Mouse (Mus musculus): ENCODE measurements at regions not wholly inside any gene's neighbourhood (a gene's known extent, or its start where the extent isn't known, plus 50 kb on each side); places are given as distances from the start of the nearest gene placed in this dataset.
A peak's percentile ranks its signal among the peaks of the same experiment; 100 is the strongest.

- Histone ChIP-seq H3K27me3 (replicated peaks) (peaks cover 18% of the 10 kb centered on the region), H3K9me3 (no peaks in the 10 kb centered on the region), H3K36me3 (replicated peaks; ENCODE audit: low read length) (no peaks in the 10 kb centered on the region), H3K4me3 (replicated peaks) (no peak overlapping the region), H3K4me1 (peaks cover 10% of the 10 kb centered on the region; the same call in 1 of the 2 replicates)
- no peak for TF ChIP-seq FLI1 (IDR thresholded peaks at IDR 0.05; ENCODE audit: low read length)
- TF ChIP-seq GATA1 (IDR thresholded peaks at IDR 0.05; ENCODE audit: borderline replicate concordance, low read length) = no peak
Measured at GRCm38 (mm10) chr17:15311822-15312221, 64.8 kb downstream of the Dll1 start.

GRCm38 (mm10) chr17:15310465-15310864, 66.2 kb downstream of the Dll1 start:
- TF ChIP-seq FLI1 (IDR thresholded peaks at IDR 0.05; ENCODE audit: low read length) (no peak), GATA1 (IDR thresholded peaks at IDR 0.05; ENCODE audit: borderline replicate concordance, low read length) (no peak)
- Histone ChIP-seq H3K9me3 (no peaks in the 10 kb centered on the region), H3K27me3 (replicated peaks) (peaks cover 18% of the 10 kb centered on the region), H3K36me3 (replicated peaks; ENCODE audit: low read length) (no peaks in the 10 kb centered on the region), H3K4me1 (no peaks in the 10 kb centered on the region), H3K4me3 (replicated peaks) (no peak overlapping the region)

- Histone ChIP-seq H3K4me3 (replicated peaks) (no peak overlapping the region), H3K9me3 (no peaks in the 10 kb centered on the region), H3K36me3 (replicated peaks; ENCODE audit: low read length) (no peaks in the 10 kb centered on the region), H3K4me1 (no peaks in the 10 kb centered on the region), H3K27me3 (replicated peaks) (peaks cover 18% of the 10 kb centered on the region)
- TF ChIP-seq FLI1 (IDR thresholded peaks at IDR 0.05; ENCODE audit: low read length) (no peak), GATA1 (IDR thresholded peaks at IDR 0.05; ENCODE audit: borderline replicate concordance, low read length) (no peak)
Measured at GRCm38 (mm10) chr17:15302110-15302509, 74.6 kb downstream of the Dll1 start.

GRCm38 (mm10) chr17:15299743-15300371, 76.8 kb downstream of the Dll1 start:
- peaks cover 21% of the 10 kb centered on the region for H3K27me3 ChIP-seq (replicated peaks)
- H3K4me3 ChIP-seq (replicated peaks) = peak overlapping the region; percentile 2
- TF ChIP-seq FLI1 (IDR thresholded peaks at IDR 0.05; ENCODE audit: low read length) (no peak), GATA1 (IDR thresholded peaks at IDR 0.05; ENCODE audit: borderline replicate concordance, low read length) (no peak)
- H3K4me1 ChIP-seq = no peaks in the 10 kb centered on the region
- H3K36me3 ChIP-seq (replicated peaks; ENCODE audit: low read length) = no peaks in the 10 kb centered on the region
- H3K9me3 ChIP-seq = no peaks in the 10 kb centered on the region

- H3K9me3 ChIP-seq = no peaks in the 10 kb centered on the region
- H3K27me3 ChIP-seq (replicated peaks) = peaks cover 19% of the 10 kb centered on the region
- peaks cover 14% of the 10 kb centered on the region for H3K4me1 ChIP-seq
- H3K4me3 ChIP-seq (replicated peaks) = no peak overlapping the region
- H3K36me3 ChIP-seq (replicated peaks; ENCODE audit: low read length) = no peaks in the 10 kb centered on the region
- TF ChIP-seq FLI1 (IDR thresholded peaks at IDR 0.05; ENCODE audit: low read length) (no peak), GATA1 (IDR thresholded peaks at IDR 0.05; ENCODE audit: borderline replicate concordance, low read length) (no peak)
Measured at GRCm38 (mm10) chr17:15294165-15294585, 82.5 kb downstream of the Dll1 start.

- no peak for TF ChIP-seq GATA1 (IDR thresholded peaks at IDR 0.05; ENCODE audit: borderline replicate concordance, low read length)
- no peak for TF ChIP-seq FLI1 (IDR thresholded peaks at IDR 0.05; ENCODE audit: low read length)
- no peaks in the 10 kb centered on the region for H3K36me3 ChIP-seq (replicated peaks; ENCODE audit: low read length)
- no peak overlapping the region for H3K4me3 ChIP-seq (replicated peaks)
- H3K9me3 ChIP-seq = no peaks in the 10 kb centered on the region
- H3K27me3 ChIP-seq (replicated peaks) = peaks cover 17% of the 10 kb centered on the region
- H3K4me1 ChIP-seq = peaks cover 20% of the 10 kb centered on the region
Measured at GRCm38 (mm10) chr17:15292490-15293070, 84.1 kb downstream of the Dll1 start.

- Histone ChIP-seq H3K9me3 (no peaks in the 10 kb centered on the region), H3K4me3 (replicated peaks) (no peak overlapping the region), H3K4me1 (peaks cover 20% of the 10 kb centered on the region), H3K27me3 (replicated peaks) (peaks cover 13% of the 10 kb centered on the region), H3K36me3 (replicated peaks; ENCODE audit: low read length) (no peaks in the 10 kb centered on the region)
- no peak for TF ChIP-seq GATA1 (IDR thresholded peaks at IDR 0.05; ENCODE audit: borderline replicate concordance, low read length)
- no peak for TF ChIP-seq FLI1 (IDR thresholded peaks at IDR 0.05; ENCODE audit: low read length)
Measured at GRCm38 (mm10) chr17:15291626-15292025, 85.0 kb downstream of the Dll1 start.

- Histone ChIP-seq H3K9me3 (no peaks in the 10 kb centered on the region), H3K4me1 (peaks cover 20% of the 10 kb centered on the region), H3K27me3 (replicated peaks) (peaks cover 12% of the 10 kb centered on the region), H3K4me3 (replicated peaks) (no peak overlapping the region), H3K36me3 (replicated peaks; ENCODE audit: low read length) (no peaks in the 10 kb centered on the region)
- no peak for TF ChIP-seq GATA1 (IDR thresholded peaks at IDR 0.05; ENCODE audit: borderline replicate concordance, low read length)
- no peak for TF ChIP-seq FLI1 (IDR thresholded peaks at IDR 0.05; ENCODE audit: low read length)
Measured at GRCm38 (mm10) chr17:15290326-15290725, 86.3 kb downstream of the Dll1 start.

- TF ChIP-seq GATA1 (IDR thresholded peaks at IDR 0.05; ENCODE audit: borderline replicate concordance, low read length) (no peak), FLI1 (IDR thresholded peaks at IDR 0.05; ENCODE audit: low read length) (no peak)
Measured at GRCm38 (mm10) chr17:15289062-15289461, 87.6 kb downstream of the Dll1 start.

GRCm38 (mm10) chr17:15288640-15289039, 88.0 kb downstream of the Dll1 start:
- H3K27me3 ChIP-seq (replicated peaks) = peaks cover 11% of the 10 kb centered on the region
- TF ChIP-seq GATA1 (IDR thresholded peaks at IDR 0.05; ENCODE audit: borderline replicate concordance, low read length) = no peak
- TF ChIP-seq FLI1 (IDR thresholded peaks at IDR 0.05; ENCODE audit: low read length) = no peak
- H3K4me1 ChIP-seq = peaks cover 20% of the 10 kb centered on the region
- H3K36me3 ChIP-seq (replicated peaks; ENCODE audit: low read length) = no peaks in the 10 kb centered on the region
- H3K9me3 ChIP-seq = no peaks in the 10 kb centered on the region
- H3K4me3 ChIP-seq (replicated peaks) = no peak overlapping the region

More at GRCm38 (mm10) chr17:15289062-15289461, 87.6 kb downstream of the Dll1 start:
- Histone ChIP-seq H3K27me3 (replicated peaks) (peaks cover 12% of the 10 kb centered on the region), H3K36me3 (replicated peaks; ENCODE audit: low read length) (no peaks in the 10 kb centered on the region), H3K4me3 (replicated peaks) (no peak overlapping the region), H3K9me3 (no peaks in the 10 kb centered on the region), H3K4me1 (peaks cover 20% of the 10 kb centered on the region)

Measured in megakaryocyte, embryonic 14.5 days (primary cell).